Mouse (Mus musculus) c-Kit-negative CD71-positive TER-119-positive erythroid progenitor cells, embryonic 14.5 days (primary cell): Measurements from ENCODE around the gene Naif1.

Source experiments
- DNase-seq: peaks from one replicate; pipeline ENCODE4 v3.0.0-alpha.2; 2013; ENCODE audit warnings: low read depth, low spot score

Naif1 gene

DNA sequence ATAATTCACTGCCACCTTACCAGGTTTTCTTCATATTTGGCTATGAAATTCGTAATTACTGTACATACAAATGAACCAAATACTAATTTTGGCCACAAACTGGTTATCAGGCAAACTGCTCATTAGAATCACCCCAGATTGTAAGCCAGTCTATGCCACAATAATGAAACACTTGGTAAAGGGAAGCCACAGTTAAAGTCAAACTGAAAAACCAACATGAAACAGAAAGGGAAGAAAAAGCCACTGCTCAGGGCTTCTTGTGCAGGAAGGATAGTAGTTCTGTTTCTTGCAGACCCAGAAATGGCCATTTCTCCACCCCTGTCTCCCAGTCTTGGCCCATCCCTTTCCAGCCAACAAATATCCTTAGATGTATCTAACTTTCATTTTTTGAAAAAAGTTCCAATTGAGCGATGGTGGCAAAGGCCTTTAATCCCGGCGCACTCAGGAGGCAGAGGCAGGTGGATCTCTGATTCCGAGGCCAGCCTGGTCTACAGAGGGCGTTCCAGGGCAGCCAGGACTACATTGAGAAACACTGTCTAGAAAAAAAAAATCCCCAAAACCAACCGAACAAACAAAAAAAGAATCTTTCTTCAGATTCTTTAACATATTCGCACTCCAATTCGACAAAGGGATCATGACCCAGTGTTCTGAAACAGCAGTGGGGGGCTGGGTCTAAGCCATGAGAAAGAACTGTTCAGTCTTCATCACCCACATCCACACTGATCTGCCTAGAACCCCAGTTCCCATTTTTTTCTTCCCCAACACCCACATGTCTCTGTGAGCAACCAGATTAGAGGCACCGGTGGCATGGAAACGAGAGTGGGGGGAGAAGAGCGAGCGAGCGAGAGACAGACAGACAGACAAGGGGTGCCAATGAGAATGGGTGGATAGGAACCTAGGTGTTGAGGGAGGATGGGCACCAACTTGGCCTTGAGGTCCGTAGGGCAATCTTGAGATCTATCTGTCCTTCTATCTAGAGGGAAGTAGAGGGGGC, at the start of gene Naif1:
Naif1 (plus strand) TSS at position 697 of the 994 bp plus-strand sequence.
- DNase-seq, result no peak

- peak; percentile 97 for DNase-seq
These were observed 45.6 kb upstream of the Naif1 start for GRCm38 (mm10) chr2:32404663-32405062.

DNA sequence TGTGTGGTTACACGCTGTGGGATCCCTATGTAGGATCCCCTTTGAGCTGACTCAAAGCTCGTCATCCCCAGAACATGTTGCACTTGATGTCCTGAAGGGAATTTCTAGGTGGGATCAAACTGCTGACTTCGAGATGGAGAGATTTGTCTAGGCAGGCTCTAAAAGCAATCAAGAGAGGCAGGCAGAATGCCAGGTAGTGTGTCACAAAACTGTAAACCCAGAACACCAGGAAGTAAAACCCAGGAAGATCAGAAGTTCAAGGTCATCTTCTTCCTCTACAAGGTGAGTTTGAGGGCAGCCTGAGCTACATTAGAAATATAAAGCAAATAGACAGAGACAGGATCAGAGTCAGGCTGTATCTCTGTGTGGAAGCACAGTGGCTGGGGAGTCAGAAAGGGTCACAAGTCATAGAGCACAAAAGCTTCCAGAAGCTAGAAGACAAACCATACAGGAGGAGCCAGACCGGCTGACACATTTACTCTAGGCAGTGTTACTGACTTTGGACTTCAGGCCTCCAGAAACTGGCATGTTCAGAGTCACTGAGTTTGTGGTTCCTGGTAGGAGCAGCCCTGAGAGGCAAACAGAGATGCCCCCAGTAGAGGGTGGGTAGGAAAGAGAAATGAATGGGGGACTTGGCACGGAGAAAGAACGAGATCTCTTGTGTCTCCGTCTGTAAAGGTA, 43.0 kb upstream of the Naif1 start:
- DNase-seq, result no peak

GRCm38 (mm10) chr2:32408429-32409424, 41.5 kb upstream of the Naif1 start:
- no peak for DNase-seq

DNA sequence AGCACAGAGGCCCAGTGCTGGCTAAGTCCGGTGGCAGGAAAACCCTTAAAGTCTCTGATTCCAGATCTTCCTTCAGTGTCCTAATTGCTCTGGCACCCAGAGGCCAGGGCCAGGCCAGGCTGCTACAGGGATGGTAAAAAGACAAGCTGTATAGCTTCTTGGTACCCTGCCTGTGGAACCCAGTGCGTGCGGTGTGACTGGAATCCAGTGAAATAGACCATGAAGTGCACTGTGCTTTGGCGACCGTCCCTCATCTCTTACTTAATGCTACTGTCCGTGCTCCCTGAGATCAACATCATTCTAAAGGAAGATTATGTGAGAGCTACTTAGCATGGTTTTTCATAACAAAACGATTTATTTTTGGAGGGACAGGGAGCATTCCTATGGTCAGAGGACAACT, 38.9 kb upstream of the Naif1 start:
- DNase-seq, result no peak

DNA sequence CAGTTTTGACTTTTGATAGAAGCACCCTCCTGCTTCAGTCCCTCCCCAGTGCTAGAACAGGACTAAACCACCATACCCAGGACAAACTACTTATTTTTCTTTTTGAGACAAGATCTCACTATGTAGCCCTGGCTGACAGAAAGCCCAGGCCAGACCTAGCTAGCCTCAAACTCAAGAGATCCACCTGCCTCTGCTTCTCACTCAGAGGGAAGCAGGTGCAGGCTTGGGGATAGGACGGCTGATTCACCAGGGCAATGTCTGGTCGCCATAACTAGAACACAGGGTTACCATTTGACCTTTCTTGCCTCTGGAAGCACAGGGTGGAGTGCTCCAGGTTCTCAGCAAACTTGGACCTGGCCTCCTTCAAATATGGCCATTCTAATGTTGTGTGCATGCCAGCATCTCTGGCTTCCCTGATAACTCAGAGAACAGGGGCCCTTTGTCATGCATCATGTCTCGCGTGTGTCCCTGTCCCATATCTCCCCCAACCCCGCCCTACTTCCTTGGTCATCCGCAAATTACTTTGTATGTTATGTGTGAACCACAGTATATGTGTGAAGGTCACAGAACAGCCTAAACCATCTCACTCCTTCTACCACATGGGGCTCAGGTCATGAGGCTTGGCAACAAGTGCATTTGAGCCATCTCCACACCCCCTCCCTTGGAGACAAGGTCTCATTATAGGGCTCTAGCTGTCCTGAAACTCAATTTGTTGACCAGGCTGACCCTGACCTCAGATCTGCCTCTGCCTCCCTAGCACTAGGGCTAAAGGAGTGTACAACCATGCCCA, 37.3 kb upstream of the Naif1 start:
- DNase-seq, result no peak

GRCm38 (mm10) chr2:32413936-32414335, 36.3 kb upstream of the Naif1 start:
- DNase-seq, result no peak

DNA sequence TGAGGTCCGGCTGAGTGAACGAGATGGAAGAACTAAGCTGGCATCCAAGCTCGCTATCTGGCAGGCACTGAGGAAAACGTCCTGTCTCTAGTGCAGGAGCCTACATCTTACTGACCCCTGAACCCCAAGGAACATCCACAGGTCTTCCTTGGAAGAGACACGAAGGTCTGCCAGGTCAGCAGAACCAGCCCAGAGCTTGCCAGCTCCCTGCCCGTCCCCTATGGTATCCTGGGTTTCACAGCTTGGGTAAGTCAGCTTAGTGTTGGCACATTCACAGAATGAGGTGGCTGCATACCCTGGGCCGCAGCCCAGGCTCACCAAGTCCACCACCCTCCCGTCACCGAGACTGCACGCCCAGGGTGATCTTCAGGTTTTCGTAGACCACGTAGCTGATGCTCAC, 34.5 kb upstream of the Naif1 start:
- DNase-seq, result no peak

- no peak for DNase-seq
These were observed 33.7 kb upstream of the Naif1 start for GRCm38 (mm10) chr2:32416556-32416955.

GRCm38 (mm10) chr2:32417486-32417885, 32.8 kb upstream of the Naif1 start:
- DNase-seq, result no peak

- no peak for DNase-seq
These were observed 31.7 kb upstream of the Naif1 start for GRCm38 (mm10) chr2:32418430-32419151.

- no peak for DNase-seq
These were observed 30.9 kb upstream of the Naif1 start for GRCm38 (mm10) chr2:32419359-32419758.

DNA sequence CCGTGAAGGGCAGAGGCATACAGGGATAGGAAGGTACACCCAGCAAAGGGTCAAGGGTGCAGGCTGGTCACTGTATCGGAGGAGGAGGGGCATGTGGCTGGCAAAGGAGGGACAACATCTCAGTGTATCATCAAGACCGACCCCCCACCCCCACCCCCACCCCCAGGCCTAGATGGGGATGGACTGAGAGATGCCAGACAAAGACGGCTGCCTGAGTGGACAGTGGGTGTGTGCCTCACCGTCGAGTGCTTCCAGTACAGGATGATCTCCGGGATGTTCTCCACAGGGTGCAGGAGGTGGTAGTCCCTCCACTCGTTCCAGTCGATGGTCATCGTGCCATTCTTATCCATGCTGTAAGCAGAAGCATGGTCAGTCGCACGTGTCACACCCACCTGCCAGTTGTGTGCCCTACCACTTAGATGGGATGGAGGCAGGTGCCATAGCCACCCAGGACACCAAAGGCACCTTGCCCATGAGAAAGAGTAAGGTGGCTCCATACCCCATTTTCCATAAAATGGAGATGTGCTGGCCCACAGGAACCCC, 30.1 kb upstream of the Naif1 start:
- no peak for DNase-seq

- DNase-seq, result no peak
These were observed 29.6 kb upstream of the Naif1 start for GRCm38 (mm10) chr2:32420647-32421046.

DNA sequence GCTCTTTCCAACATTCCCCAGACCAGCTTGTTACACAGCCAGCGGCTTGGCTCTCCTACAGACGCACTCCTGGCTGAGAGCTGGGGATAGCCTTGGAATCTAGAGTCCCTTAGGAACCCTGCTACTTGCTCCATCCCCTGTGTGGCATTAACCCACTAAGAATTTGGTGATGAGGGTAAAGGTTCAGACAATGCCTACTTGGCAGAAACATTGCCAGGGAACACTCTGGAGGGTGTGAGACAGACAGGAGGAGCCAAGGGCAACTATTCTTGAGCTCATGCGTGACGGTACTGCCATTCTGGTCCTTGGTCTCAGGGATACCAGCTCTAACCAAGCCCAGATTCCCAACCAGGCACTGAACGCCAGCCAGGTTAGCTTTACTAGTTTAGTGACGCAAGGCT, 28.4 kb upstream of the Naif1 start:
- DNase-seq, result no peak

- DNase-seq, result no peak
These were observed 26.6 kb upstream of the Naif1 start for GRCm38 (mm10) chr2:32423481-32424331.

DNA sequence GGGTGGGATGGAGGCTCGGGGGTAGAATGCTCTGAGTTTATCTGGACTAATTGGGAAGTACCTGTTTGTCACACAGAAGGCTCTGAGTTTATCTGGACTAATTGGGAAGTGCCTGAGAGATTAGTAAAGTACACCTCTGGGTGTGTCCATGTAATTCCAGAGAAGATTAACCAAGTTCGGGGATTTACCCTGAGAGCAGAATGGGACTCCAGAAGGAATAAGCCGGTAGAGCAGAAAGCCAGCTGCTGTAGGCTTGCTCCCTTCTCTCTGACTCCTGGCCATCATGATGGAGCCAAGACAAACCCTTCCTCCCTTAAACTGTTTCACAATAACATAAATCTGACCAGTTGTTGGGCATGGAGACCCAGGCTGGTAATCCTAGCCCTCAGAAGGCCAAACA, 25.5 kb upstream of the Naif1 start:
- no peak for DNase-seq

- no peak for DNase-seq
These were observed 24.7 kb upstream of the Naif1 start for GRCm38 (mm10) chr2:32425568-32425967.

DNA sequence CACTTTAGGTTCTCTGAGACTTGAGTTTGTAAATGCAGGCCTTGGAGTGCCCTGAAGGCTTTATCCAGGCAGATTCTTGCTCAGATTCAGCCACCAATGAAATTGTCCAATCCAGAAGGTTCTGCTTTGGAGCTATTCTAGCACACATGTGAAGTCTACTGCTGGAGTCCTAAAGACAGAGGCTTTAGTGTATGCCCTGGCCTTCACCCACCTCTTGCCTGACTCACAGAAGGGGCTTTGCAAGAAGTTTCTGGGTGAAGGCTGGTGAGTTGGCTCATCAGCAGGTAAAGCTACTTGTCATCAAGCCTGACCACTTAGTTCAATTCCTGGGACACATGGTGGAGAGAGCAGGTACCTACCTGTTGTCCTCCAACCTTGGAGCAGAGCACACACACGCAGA, 24.1 kb upstream of the Naif1 start:
- no peak for DNase-seq
